Mouse (Mus musculus): ENCODE results near the gene Thumpd3. TPM values are rescaled to one million over a fixed set of nuclear protein-coding genes. Genes with fewer than 3 reads are reported as not detected.
A peak's percentile ranks its signal among the peaks of the same experiment; 100 is the strongest.

Thumpd3 gene
- polyA plus RNA-seq, 1 experiment from 2014 or later, result 24.0 TPM

GRCm38 (mm10) chr6:113033185-113033584 lies 12.8 kb upstream of the Thumpd3 start:
- no peak overlapping the region for H3K27ac ChIP-seq (ENCODE audit: low read length)
- H3K9me3 ChIP-seq (ENCODE audit: low read length), result no peaks in the 10 kb centered on the region
- H3K4me3 ChIP-seq (ENCODE audit: low read depth, low read length), result no peak overlapping the region
- no peaks in the 10 kb centered on the region for H3K36me3 ChIP-seq (ENCODE audit: insufficient read depth, low read length)
- no peaks in the 10 kb centered on the region for H3K4me1 ChIP-seq (ENCODE audit: insufficient read depth, low read depth, low read length)
- TF ChIP-seq EP300 (IDR thresholded peaks at IDR 0.05) (no peak), CTCF (IDR thresholded peaks at IDR 0.05) (no peak)
- no peak for ATAC-seq
- H3K27me3 ChIP-seq (replicated peaks; ENCODE audit: insufficient read depth, low read length), result no peaks in the 10 kb centered on the region
- no peak overlapping the region for H3K4me2 ChIP-seq (replicated peaks; ENCODE audit: low read depth, low read length)
- H3K9ac ChIP-seq (replicated peaks; ENCODE audit: low read depth), result no peak overlapping the region
- DNase-seq (ENCODE audit: low spot score), result no peak
- 78% methylated on average over 2 of the region's 2 CpGs for WGBS

- Histone ChIP-seq H3K4me3 (ENCODE audit: low read depth, low read length) (no peak overlapping the region), H3K9me3 (ENCODE audit: low read length) (no peaks in the 10 kb centered on the region), H3K36me3 (ENCODE audit: insufficient read depth, low read length) (no peaks in the 10 kb centered on the region), H3K4me2 (replicated peaks; ENCODE audit: low read depth, low read length) (no peak overlapping the region), H3K27me3 (replicated peaks; ENCODE audit: insufficient read depth, low read length) (no peaks in the 10 kb centered on the region), H3K27ac (ENCODE audit: low read length) (no peak overlapping the region), H3K9ac (replicated peaks; ENCODE audit: low read depth) (no peak overlapping the region), H3K4me1 (ENCODE audit: insufficient read depth, low read depth, low read length) (no peaks in the 10 kb centered on the region)
- no peak for DNase-seq (ENCODE audit: low spot score)
- TF ChIP-seq CTCF (IDR thresholded peaks at IDR 0.05) (no peak), EP300 (IDR thresholded peaks at IDR 0.05) (no peak)
- 81% methylated on average over 6 of the region's 6 CpGs for WGBS
- ATAC-seq, result no peak
These were observed 11.6 kb upstream of the Thumpd3 start for GRCm38 (mm10) chr6:113034466-113034865.

- no peak overlapping the region for H3K4me2 ChIP-seq (replicated peaks; ENCODE audit: low read depth, low read length)
- WGBS, result 68% methylated on average over 4 of the region's 4 CpGs
- H3K27me3 ChIP-seq (replicated peaks; ENCODE audit: insufficient read depth, low read length), result no peaks in the 10 kb centered on the region
- ATAC-seq, result no peak
- no peak overlapping the region for H3K9ac ChIP-seq (replicated peaks; ENCODE audit: low read depth)
- H3K36me3 ChIP-seq (ENCODE audit: insufficient read depth, low read length), result no peaks in the 10 kb centered on the region
- no peaks in the 10 kb centered on the region for H3K9me3 ChIP-seq (ENCODE audit: low read length)
- H3K4me1 ChIP-seq (ENCODE audit: insufficient read depth, low read depth, low read length), result no peaks in the 10 kb centered on the region
- no peak for DNase-seq (ENCODE audit: low spot score)
- H3K27ac ChIP-seq (ENCODE audit: low read length), result no peak overlapping the region
- TF ChIP-seq EP300 (IDR thresholded peaks at IDR 0.05), result no peak
- peak; percentile 33 for TF ChIP-seq CTCF (IDR thresholded peaks at IDR 0.05)
- H3K4me3 ChIP-seq (ENCODE audit: low read depth, low read length), result no peak overlapping the region
These were observed 9.4 kb upstream of the Thumpd3 start for GRCm38 (mm10) chr6:113036463-113037175.

- peak overlapping the region; percentile 14; the same call in 1 of the 2 replicates for H3K4me3 ChIP-seq (ENCODE audit: low read depth, low read length)
- peak overlapping the region; percentile 29 for H3K27ac ChIP-seq (ENCODE audit: low read length)
- H3K36me3 ChIP-seq (ENCODE audit: insufficient read depth, low read length), result no peaks in the 10 kb centered on the region
- WGBS, result 5% methylated on average over 19 of the region's 19 CpGs
- H3K27me3 ChIP-seq (replicated peaks; ENCODE audit: insufficient read depth, low read length), result no peaks in the 10 kb centered on the region
- H3K9me3 ChIP-seq (ENCODE audit: low read length), result no peaks in the 10 kb centered on the region
- TF ChIP-seq CTCF (IDR thresholded peaks at IDR 0.05) (peak; percentile 97), EP300 (IDR thresholded peaks at IDR 0.05) (no peak)
- H3K4me1 ChIP-seq (ENCODE audit: insufficient read depth, low read depth, low read length), result no peaks in the 10 kb centered on the region
- peak; percentile 70 for ATAC-seq
- no peak overlapping the region for H3K9ac ChIP-seq (replicated peaks; ENCODE audit: low read depth)
- peak; percentile 84 for DNase-seq (ENCODE audit: low spot score)
- peak overlapping the region; percentile 39 for H3K4me2 ChIP-seq (replicated peaks; ENCODE audit: low read depth, low read length)
These were observed 7.9 kb upstream of the Thumpd3 start for GRCm38 (mm10) chr6:113037946-113038734.

GRCm38 (mm10) chr6:113038735-113039058 lies 7.3 kb upstream of the Thumpd3 start:
- no peaks in the 10 kb centered on the region for H3K27me3 ChIP-seq (replicated peaks; ENCODE audit: insufficient read depth, low read length)
- H3K36me3 ChIP-seq (ENCODE audit: insufficient read depth, low read length), result no peaks in the 10 kb centered on the region
- DNase-seq (ENCODE audit: low spot score) (no peak), ATAC-seq (peak; percentile 40)
- no peaks in the 10 kb centered on the region for H3K4me1 ChIP-seq (ENCODE audit: insufficient read depth, low read depth, low read length)
- H3K9ac ChIP-seq (replicated peaks; ENCODE audit: low read depth), result no peak overlapping the region
- H3K4me2 ChIP-seq (replicated peaks; ENCODE audit: low read depth, low read length), result peak overlapping the region; percentile 39; the same call in 1 of the 2 replicates
- H3K27ac ChIP-seq (ENCODE audit: low read length), result peak overlapping the region; percentile 29; the same call in 1 of the 2 replicates
- H3K4me3 ChIP-seq (ENCODE audit: low read depth, low read length), result no peak overlapping the region
- TF ChIP-seq CTCF (IDR thresholded peaks at IDR 0.05), result no peak
- no peak for TF ChIP-seq EP300 (IDR thresholded peaks at IDR 0.05)
- H3K9me3 ChIP-seq (ENCODE audit: low read length), result no peaks in the 10 kb centered on the region
- 29% methylated on average over 5 of the region's 5 CpGs for WGBS

- peaks cover 4% of the 10 kb centered on the region; the same call in 1 of the 2 replicates for H3K4me1 ChIP-seq (ENCODE audit: insufficient read depth, low read depth, low read length)
- H3K27ac ChIP-seq (ENCODE audit: low read length), result no peak overlapping the region
- TF ChIP-seq EP300 (IDR thresholded peaks at IDR 0.05), result no peak
- no peak for TF ChIP-seq CTCF (IDR thresholded peaks at IDR 0.05)
- DNase-seq (ENCODE audit: low spot score), result no peak
- H3K9me3 ChIP-seq (ENCODE audit: low read length), result no peaks in the 10 kb centered on the region
- H3K27me3 ChIP-seq (replicated peaks; ENCODE audit: insufficient read depth, low read length), result no peaks in the 10 kb centered on the region
- no peak overlapping the region for H3K4me3 ChIP-seq (ENCODE audit: low read depth, low read length)
- H3K4me2 ChIP-seq (replicated peaks; ENCODE audit: low read depth, low read length), result no peak overlapping the region
- no peak for ATAC-seq
- 70% methylated on average over 2 of the region's 2 CpGs for WGBS
- no peak overlapping the region for H3K9ac ChIP-seq (replicated peaks; ENCODE audit: low read depth)
- no peaks in the 10 kb centered on the region for H3K36me3 ChIP-seq (ENCODE audit: insufficient read depth, low read length)
These were observed 5.7 kb upstream of the Thumpd3 start for GRCm38 (mm10) chr6:113040319-113040718.

Data from lung, postnatal 0 days (tissue).